Mouse (Mus musculus): ENCODE measurements around the gene Kcnk4. TPM values are rescaled to one million over a fixed set of nuclear protein-coding genes. Genes with fewer than 3 reads are reported as not detected.
A peak's percentile ranks its signal among the peaks of the same experiment; 100 is the strongest.

Gene Kcnk4
- 0.12 and 0.51 TPM in 2 replicates for polyA plus RNA-seq (2014; fragmentation: Nextera tagmentation; extraction: Ambion mirVana)

- H3K27ac ChIP-seq (ENCODE audit: low read depth, low read length) = no peak within 1 kb of the TSS
- WGBS = 11% methylated on average over 23 of the region's 23 CpGs
Observed at GRCm38 (mm10) chr19:6934195-6934977, at the start of gene Kcnk4. Gene Kcnk4, minus strand, starts transcription at chr19:6934515.

GRCm38 (mm10) chr19:6983621-6984020 is 49.3 kb upstream of the Kcnk4 start:
- Histone ChIP-seq H3K4me2 (replicated peaks; ENCODE audit: low read depth, low read length) (no peak overlapping the region), H3K27ac (ENCODE audit: low read depth, low read length) (no peak overlapping the region), H3K4me3 (ENCODE audit: low read length) (no peak overlapping the region), H3K4me1 (ENCODE audit: control insufficient read depth, insufficient read depth, low read length) (peaks cover 26% of the 10 kb centered on the region), H3K9ac (ENCODE audit: low read depth, low read length) (no peak overlapping the region), H3K9me3 (ENCODE audit: control insufficient read depth, low read length) (no peaks in the 10 kb centered on the region), H3K27me3 (ENCODE audit: control insufficient read depth, insufficient read depth, low read length) (no peaks in the 10 kb centered on the region), H3K36me3 (ENCODE audit: control insufficient read depth, insufficient read depth, low read length) (peaks cover 24% of the 10 kb centered on the region; the same call in 1 of the 2 replicates)
- ATAC-seq (ENCODE audit: low FRiP score, low TSS enrichment) = no peak
- 94% methylated on average over 5 of the region's 5 CpGs for WGBS

More at GRCm38 (mm10) chr19:6934195-6934977, at the start of gene Kcnk4:
- peaks cover 62% of the 10 kb centered on the region for H3K27me3 ChIP-seq (ENCODE audit: control insufficient read depth, insufficient read depth, low read length)
- peak within 1 kb of the TSS; percentile 78 for H3K4me2 ChIP-seq (replicated peaks; ENCODE audit: low read depth, low read length)
- ATAC-seq (ENCODE audit: low FRiP score, low TSS enrichment) = no peak
- no peaks in the 10 kb centered on the region for H3K9me3 ChIP-seq (ENCODE audit: control insufficient read depth, low read length)
- H3K4me1 ChIP-seq (ENCODE audit: control insufficient read depth, insufficient read depth, low read length) = peaks cover 10% of the 10 kb centered on the region
- peak within 1 kb of the TSS; percentile 44 for H3K9ac ChIP-seq (ENCODE audit: low read depth, low read length)
- H3K4me3 ChIP-seq (ENCODE audit: low read length) = peak within 1 kb of the TSS; percentile 41
- no peaks in the 10 kb centered on the region for H3K36me3 ChIP-seq (ENCODE audit: control insufficient read depth, insufficient read depth, low read length)

- no peaks in the 10 kb centered on the region for H3K27me3 ChIP-seq (ENCODE audit: control insufficient read depth, insufficient read depth, low read length)
- H3K4me1 ChIP-seq (ENCODE audit: control insufficient read depth, insufficient read depth, low read length) = peaks cover 33% of the 10 kb centered on the region
- H3K4me2 ChIP-seq (replicated peaks; ENCODE audit: low read depth, low read length) = peak overlapping the region; percentile 81; the same call in 1 of the 2 replicates
- no peaks in the 10 kb centered on the region for H3K9me3 ChIP-seq (ENCODE audit: control insufficient read depth, low read length)
- H3K4me3 ChIP-seq (ENCODE audit: low read length) = no peak overlapping the region; the same call in 1 of the 2 replicates
- WGBS = 87% methylated on average over 4 of the region's 4 CpGs
- ATAC-seq (ENCODE audit: low FRiP score, low TSS enrichment) = no peak
- H3K36me3 ChIP-seq (ENCODE audit: control insufficient read depth, insufficient read depth, low read length) = peaks cover 42% of the 10 kb centered on the region
- no peak overlapping the region for H3K27ac ChIP-seq (ENCODE audit: low read depth, low read length)
- H3K9ac ChIP-seq (ENCODE audit: low read depth, low read length) = no peak overlapping the region
Observed at GRCm38 (mm10) chr19:6981465-6981864, 47.1 kb upstream of the Kcnk4 start.

- ATAC-seq (ENCODE audit: low FRiP score, low TSS enrichment) = peak; percentile 85
- no peaks in the 10 kb centered on the region for H3K9me3 ChIP-seq (ENCODE audit: control insufficient read depth, low read length)
- H3K4me2 ChIP-seq (replicated peaks; ENCODE audit: low read depth, low read length) = peak within 1 kb of the TSS; percentile 81
- H3K4me3 ChIP-seq (ENCODE audit: low read length) = peak within 1 kb of the TSS; percentile 69
- H3K9ac ChIP-seq (ENCODE audit: low read depth, low read length) = peak within 1 kb of the TSS; percentile 86
- 2% methylated on average over 38 of the region's 38 CpGs for WGBS
- peaks cover 42% of the 10 kb centered on the region for H3K36me3 ChIP-seq (ENCODE audit: control insufficient read depth, insufficient read depth, low read length)
- H3K27ac ChIP-seq (ENCODE audit: low read depth, low read length) = peak within 1 kb of the TSS; percentile 93
- H3K4me1 ChIP-seq (ENCODE audit: control insufficient read depth, insufficient read depth, low read length) = peaks cover 34% of the 10 kb centered on the region
- no peaks in the 10 kb centered on the region for H3K27me3 ChIP-seq (ENCODE audit: control insufficient read depth, insufficient read depth, low read length)
Observed at GRCm38 (mm10) chr19:6980381-6981093, 46.2 kb upstream of the Kcnk4 start, which contains the start of gene Fkbp2. Gene Fkbp2, minus strand, starts transcription at chr19:6980501.

GRCm38 (mm10) chr19:6979486-6980380 is 45.4 kb upstream of the Kcnk4 start:
- Histone ChIP-seq H3K9me3 (ENCODE audit: control insufficient read depth, low read length) (no peaks in the 10 kb centered on the region), H3K4me3 (ENCODE audit: low read length) (peak overlapping the region; percentile 69), H3K27me3 (ENCODE audit: control insufficient read depth, insufficient read depth, low read length) (no peaks in the 10 kb centered on the region), H3K4me1 (ENCODE audit: control insufficient read depth, insufficient read depth, low read length) (peaks cover 34% of the 10 kb centered on the region), H3K27ac (ENCODE audit: low read depth, low read length) (peak overlapping the region; percentile 93), H3K9ac (ENCODE audit: low read depth, low read length) (peak overlapping the region; percentile 86), H3K4me2 (replicated peaks; ENCODE audit: low read depth, low read length) (peak overlapping the region; percentile 81), H3K36me3 (ENCODE audit: control insufficient read depth, insufficient read depth, low read length) (peaks cover 37% of the 10 kb centered on the region)
- peak; percentile 90 for ATAC-seq (ENCODE audit: low FRiP score, low TSS enrichment)
- 1% methylated on average over 57 of the region's 59 CpGs for WGBS

GRCm38 (mm10) chr19:6979001-6979479 is 44.7 kb upstream of the Kcnk4 start:
- peaks cover 34% of the 10 kb centered on the region for H3K36me3 ChIP-seq (ENCODE audit: control insufficient read depth, insufficient read depth, low read length)
- H3K4me1 ChIP-seq (ENCODE audit: control insufficient read depth, insufficient read depth, low read length) = peaks cover 34% of the 10 kb centered on the region
- peak overlapping the region; percentile 77 for H3K4me2 ChIP-seq (replicated peaks; ENCODE audit: low read depth, low read length)
- H3K4me3 ChIP-seq (ENCODE audit: low read length) = peak overlapping the region; percentile 69
- no peaks in the 10 kb centered on the region for H3K9me3 ChIP-seq (ENCODE audit: control insufficient read depth, low read length)
- 9% methylated on average over 11 of the region's 11 CpGs for WGBS
- H3K27ac ChIP-seq (ENCODE audit: low read depth, low read length) = peak overlapping the region; percentile 74; the same call in 1 of the 2 replicates
- H3K27me3 ChIP-seq (ENCODE audit: control insufficient read depth, insufficient read depth, low read length) = no peaks in the 10 kb centered on the region
- H3K9ac ChIP-seq (ENCODE audit: low read depth, low read length) = peak overlapping the region; percentile 66
- peak; percentile 0; the same call in 1 of the 2 replicates for ATAC-seq (ENCODE audit: low FRiP score, low TSS enrichment)

GRCm38 (mm10) chr19:6978639-6978974 is 44.3 kb upstream of the Kcnk4 start:
- H3K4me1 ChIP-seq (ENCODE audit: control insufficient read depth, insufficient read depth, low read length) = peaks cover 34% of the 10 kb centered on the region

More at GRCm38 (mm10) chr19:6978639-6978974, 44.3 kb upstream of the Kcnk4 start:
- WGBS = 47% methylated on average over 3 of the region's 3 CpGs
- H3K9me3 ChIP-seq (ENCODE audit: control insufficient read depth, low read length) = no peaks in the 10 kb centered on the region
- H3K27me3 ChIP-seq (ENCODE audit: control insufficient read depth, insufficient read depth, low read length) = no peaks in the 10 kb centered on the region
- H3K27ac ChIP-seq (ENCODE audit: low read depth, low read length) = no peak overlapping the region; the same call in 1 of the 2 replicates
- H3K4me3 ChIP-seq (ENCODE audit: low read length) = peak overlapping the region; percentile 69
- peaks cover 30% of the 10 kb centered on the region for H3K36me3 ChIP-seq (ENCODE audit: control insufficient read depth, insufficient read depth, low read length)
- peak overlapping the region; percentile 66; the same call in 1 of the 2 replicates for H3K9ac ChIP-seq (ENCODE audit: low read depth, low read length)
- ATAC-seq (ENCODE audit: low FRiP score, low TSS enrichment) = no peak
- peak overlapping the region; percentile 77 for H3K4me2 ChIP-seq (replicated peaks; ENCODE audit: low read depth, low read length)
